Mouse (Mus musculus): ENCODE results near the gene 5530400C23Rik.
"Not testable (repeated sequence)": the region's sequence is repeated elsewhere in the genome, so short reads cannot be mapped to it uniquely, and the experiment has no call there.

Gene 5530400C23Rik

GRCm38 (mm10) chr6:133291916-133292315 is at the start of gene 5530400C23Rik:
Gene 5530400C23Rik (plus strand): TSS chr6:133292216.
- not testable (repeated sequence) for DNase-seq (ENCODE audit: low read depth, low spot score)

- DNase-seq (ENCODE audit: low read depth, low spot score), result no peak
Measured at GRCm38 (mm10) chr6:133305952-133306715, 14.1 kb downstream of the 5530400C23Rik start.

- DNase-seq (ENCODE audit: low read depth, low spot score), result not testable (repeated sequence)
Measured at GRCm38 (mm10) chr6:133313896-133314295, 21.9 kb downstream of the 5530400C23Rik start.

GRCm38 (mm10) chr6:133338535-133338934 is 46.5 kb downstream of the 5530400C23Rik start:
- DNase-seq (ENCODE audit: low read depth, low spot score), result no peak

GRCm38 (mm10) chr6:133341731-133342130 is 49.7 kb downstream of the 5530400C23Rik start:
- DNase-seq (ENCODE audit: low read depth, low spot score), result not testable (repeated sequence)

Measured in skeletal muscle tissue, adult 2 months (tissue).